Mouse (Mus musculus): ENCODE results near the gene Adcy1.

The Adcy1 gene

DNA sequence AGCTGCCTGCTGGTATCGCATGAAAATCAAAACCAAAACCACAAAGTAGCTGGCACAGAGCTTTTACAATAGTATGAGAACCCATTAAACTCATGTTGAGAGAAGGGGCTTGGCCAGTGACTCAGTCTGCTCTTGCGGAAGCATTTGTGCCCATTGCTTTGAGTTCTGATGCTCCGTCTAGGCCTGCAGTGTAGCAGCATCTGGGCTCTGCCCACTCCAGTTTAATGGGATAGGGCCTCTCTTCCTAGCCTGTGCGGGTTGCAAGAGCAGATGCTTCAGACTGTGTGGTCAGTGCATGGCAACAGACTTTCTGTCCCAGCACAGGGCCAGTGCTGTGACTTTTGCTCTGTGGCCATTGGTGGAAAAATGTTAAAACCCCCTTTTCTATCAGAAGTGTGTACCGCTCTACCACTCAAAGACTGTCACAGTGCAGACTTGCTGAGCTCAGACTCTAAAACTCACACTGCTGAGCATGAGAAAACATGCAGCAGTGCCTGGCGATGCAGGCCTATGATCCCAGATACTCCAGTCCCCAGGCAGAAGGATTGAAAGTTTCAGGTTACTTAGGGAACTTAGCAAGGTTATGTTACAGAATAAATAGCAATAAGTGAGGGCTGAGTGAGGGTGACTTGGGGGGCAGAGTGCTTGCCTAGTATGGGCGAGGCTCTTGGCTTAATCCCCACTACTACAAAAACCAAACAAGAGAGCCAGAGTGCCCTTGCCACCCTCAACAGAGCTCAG lies 163.7 kb downstream of the Adcy1 start:
- DNase-seq = no peak

DNA sequence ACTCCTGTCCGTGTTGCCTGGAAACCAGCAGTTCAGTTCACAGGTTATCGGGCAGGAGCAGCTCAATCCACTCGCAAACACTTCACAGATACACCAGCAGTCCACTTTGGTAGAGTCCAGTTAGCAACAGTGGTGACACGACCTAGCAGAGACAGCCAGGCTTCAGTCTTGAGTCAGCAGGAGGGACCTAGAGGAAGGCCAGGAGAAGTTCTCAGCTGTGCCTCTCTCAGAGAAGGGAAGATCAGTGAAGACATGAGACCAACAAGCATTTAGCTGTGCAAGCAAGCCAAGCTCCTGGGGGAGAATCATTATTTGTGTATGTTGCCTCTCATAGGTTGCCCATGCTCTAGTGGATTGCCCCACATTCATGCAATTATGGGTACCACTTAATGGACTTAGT lies 164.8 kb downstream of the Adcy1 start:
- no peak for DNase-seq

Measured in thymus, adult 18-20 months (tissue).